Mouse (Mus musculus) ovary, postnatal 10 days (tissue): ENCODE measurements around the gene Ckap4.
"Not testable (repeated sequence)": the region's sequence is repeated elsewhere in the genome, so short reads cannot be mapped to it uniquely, and the experiment has no call there.

Experiments
- DNase-seq: peaks from one replicate; pipeline ENCODE4 v3.0.0; 2022; ENCODE audit warnings: low spot score

Ckap4 gene

DNA sequence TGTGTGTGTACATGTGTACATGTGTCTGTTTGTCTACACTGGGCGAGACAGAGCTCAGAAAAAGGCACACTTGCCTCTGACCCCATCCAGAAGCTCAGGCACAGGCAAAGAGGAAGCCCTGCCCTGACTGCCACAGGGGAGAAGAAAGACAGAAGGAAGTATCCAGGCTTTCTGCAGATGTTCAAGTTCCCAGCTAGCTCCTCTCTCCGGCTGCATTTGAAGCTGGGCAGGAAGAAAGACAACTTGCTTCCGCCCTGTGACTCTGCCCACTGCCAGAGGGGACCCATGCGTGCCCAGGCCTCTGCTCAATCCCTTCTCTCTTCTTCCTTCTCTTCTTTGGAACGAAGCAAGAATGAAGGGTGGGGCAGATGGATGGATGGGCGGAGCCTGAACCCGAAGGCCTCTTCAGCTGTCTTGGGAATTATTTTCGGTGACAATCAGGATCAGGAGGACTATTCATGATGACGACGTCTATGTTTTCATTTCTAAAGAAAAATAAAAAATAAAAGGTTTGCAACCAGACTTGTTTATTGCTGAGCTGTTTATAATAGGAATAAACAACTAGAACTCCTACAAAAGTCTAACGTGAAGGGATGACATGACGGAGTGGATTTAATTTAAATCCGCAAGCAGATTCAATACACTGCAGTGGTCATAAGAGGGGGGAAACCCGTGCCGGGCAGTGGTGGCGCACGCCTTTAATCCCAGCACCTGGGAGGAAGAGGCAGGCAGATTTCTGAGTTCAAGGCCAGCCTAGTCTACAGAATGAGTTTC lies 15.5 kb upstream of the Ckap4 start:
- DNase-seq, result no peak

DNA sequence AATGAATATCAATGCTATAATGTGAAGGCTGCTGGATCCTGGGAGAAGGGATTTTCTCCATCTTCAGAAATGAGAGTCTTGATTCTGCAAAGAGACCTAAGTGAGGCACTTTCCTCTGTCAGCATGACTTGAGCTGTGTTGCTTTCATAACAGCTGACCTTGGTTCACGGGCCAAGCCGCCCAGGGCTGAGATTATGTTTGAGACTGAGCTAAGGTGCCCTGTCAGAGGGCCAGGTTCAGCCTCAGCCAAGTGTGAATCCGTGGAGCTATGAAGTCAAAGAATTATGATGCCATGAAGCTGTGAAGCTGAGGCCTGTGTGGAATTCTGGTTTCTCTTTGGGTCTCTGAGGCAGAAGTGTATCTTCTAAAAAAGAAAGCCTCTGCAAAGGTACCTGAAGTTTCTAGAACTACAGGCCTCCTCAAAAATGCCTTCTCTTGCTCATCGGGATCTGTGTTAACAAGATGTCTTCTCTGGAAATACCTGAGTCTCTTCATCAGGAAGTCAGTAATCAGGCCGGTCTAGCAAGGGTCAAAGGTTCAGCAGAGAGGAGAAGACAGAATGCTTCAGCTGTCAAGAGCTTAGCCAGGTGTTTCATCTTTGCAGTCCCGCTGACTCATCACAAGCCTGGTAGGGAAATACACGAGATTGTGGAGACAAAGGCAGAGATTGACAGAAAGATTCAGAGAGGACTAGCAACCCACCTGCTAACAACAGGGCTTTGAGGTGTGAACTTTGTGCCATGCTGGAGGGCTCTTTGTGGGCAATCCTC lies 11.2 kb upstream of the Ckap4 start:
- no peak for DNase-seq

DNA sequence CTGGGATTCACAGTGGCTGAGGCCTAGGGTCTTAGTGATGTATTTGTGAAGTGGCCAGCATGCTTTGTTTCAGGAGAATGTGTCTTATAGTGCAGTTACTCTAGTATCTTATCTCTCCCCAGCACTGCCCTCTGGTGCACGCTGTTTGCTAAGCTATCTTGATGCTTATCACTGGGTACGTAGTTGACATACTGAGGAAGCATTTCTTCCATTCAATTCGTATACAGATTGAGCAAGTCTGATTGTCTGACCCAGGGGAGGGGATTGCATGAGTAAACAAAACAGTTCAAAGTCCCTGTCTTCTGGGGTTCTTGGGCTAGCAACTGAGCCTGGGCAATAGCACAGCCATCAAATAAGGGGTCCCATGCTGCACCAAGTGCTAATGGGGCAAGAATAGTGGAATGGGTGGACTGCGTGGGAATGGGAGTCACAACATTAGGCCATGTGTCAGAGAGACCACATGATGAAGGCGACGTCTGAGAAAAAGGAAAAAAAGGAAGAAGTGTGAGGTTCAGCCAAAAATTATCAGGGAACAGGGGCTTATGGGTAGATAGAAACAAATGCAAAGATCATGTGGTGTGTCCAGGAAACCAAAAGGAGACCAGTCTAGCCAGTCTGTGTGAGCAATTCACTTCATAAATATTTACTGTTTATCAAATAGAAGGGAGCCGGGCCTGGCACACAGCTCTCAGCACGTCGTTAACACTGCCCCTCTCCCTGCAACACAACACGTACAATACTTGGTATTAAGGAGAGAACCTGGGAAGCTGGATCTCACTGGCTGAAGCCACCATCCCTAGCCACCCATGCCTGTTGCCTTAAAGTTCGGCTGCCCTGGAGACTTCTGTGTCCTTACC lies 9.2 kb upstream of the Ckap4 start:
- no peak for DNase-seq

DNA sequence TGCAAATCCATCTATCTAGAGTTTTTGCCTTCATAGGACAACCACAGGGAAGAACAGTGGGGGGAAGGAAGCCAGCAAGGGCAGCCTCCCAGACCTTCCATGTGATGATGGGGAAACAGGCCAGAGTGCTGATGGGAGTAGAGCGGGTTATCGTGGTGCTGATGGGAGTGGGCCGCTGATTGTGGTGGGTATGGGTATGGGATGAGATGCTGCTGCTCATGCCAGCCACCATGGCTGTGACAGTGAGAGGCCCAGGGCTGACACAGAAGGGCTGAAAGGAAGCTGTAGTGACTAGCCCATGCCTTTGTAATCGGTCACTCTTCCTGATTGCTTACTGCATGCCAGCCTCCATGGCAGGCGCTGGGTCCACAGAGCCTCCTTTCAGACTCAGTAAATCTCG lies 5.8 kb upstream of the Ckap4 start:
- DNase-seq, result no peak

DNA sequence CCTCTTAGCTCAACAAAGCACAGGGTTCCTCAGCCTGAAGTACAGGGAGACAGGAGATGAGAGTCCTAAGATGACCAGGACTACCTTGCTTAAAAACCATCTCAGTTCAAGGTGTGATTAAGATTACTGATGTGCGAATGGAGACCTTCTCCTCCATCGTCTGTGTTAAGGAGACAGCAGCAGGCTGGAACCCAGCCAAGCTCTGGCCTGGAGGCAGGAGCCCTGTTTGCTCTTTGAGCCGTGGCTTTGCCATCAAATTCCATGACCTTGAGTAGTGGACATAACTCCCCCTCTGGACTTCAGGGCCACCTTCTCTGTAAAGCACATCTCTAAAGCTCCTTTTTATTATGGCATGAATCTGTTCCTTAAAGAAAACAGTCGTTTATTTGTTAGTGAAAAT lies 2.0 kb upstream of the Ckap4 start:
- no peak for DNase-seq

DNA sequence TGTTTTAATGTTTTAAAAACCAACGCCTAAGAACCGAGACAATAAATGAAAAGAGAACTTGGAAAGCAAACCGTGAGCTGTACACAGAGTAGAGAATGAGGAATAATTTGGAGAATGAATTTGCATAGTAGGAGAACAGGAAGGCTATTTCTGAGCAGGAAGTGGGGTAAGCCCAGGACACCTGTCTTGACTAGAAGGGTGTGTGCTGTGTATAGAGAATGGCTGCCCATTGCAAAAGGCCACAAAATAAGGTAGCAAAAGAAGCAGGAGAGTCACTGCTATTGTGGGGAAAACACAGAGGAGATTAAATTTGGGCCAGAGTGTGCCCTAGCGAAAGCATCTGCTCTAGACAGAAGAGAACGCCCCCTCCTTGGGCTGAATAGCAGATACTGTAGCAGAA lies 1.6 kb upstream of the Ckap4 start:
- no peak for DNase-seq

DNA sequence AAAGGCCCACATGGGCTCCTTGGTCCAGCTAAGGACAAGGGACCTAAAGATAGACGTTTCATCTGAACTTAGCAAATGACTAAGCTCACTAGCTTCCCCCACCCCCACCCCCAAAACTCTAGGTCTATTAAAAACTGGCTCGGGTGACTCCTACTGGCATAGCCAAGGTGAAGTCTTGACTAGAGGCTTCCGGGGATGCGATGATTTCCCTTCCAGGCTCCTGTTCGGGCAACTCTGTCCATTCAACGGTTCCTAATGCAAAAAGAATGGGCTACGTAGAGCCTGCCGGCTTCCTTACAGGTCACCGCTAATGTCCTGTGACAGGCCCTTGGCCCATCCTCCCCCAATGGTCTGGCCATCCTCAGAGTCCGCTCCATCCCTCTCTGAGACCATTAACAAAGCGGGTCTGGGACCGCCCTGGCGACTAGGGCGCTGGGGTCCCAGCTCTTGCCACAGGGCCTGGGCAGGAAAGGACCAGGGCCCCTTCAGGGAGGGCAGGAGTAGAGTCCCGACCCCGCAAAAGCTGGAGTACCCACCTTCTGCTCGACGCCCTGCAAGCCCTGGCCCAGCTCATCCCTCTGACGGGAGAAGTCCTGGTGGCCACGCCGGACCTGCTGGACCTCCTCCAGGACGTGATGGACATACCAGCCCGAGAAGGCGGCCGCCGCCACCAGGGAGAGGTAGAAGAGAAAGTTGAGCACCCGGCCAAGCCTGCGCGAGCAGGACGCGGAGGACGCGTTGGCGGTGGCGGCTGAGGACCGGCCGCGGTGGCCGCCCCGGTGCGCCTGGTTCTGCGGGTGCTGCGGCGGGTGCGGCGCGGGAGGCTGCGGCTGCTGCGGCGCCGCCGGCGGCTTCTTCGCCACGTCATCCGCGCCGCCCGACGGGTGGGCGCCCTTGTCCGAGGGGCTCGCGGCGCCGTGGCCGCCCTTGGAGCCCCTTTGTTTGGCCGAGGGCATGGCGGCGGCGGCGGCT lies 665 bp downstream of the Ckap4 start:
- DNase-seq, result peak; percentile 31

DNA sequence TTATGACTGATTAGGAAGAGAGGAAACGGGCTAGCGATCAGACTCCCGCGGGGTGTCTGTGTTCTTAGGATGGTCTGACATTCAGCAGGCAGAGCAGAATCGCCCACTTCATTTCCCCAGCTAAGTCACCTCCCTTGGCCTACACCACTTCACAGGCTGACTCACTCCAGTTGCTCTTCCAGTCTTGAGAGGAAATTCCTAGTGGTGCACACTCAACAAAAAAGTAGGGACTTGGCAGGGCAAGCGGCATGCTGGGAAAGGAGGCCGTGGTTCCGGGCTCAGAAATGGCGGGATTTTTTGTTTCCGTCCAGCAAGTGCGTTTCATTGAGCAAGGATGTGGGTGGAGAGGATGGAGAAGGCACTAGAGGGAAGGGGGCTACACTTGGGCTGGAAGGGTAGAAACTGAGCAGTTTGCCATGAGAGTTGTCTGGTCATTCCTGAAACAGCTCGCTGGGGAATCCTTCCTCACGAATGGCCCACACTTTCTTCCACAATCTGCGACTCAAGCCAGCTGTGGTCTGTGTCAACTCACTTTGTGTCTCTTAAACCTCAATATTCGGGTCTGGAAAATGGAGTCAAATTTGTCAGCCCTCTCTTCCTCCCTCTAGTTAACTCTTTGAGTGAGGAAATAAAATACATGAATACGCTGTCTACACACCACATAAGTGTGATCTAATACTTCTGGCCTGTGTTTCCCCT lies 1.5 kb downstream of the Ckap4 start:
- no peak for DNase-seq

DNA sequence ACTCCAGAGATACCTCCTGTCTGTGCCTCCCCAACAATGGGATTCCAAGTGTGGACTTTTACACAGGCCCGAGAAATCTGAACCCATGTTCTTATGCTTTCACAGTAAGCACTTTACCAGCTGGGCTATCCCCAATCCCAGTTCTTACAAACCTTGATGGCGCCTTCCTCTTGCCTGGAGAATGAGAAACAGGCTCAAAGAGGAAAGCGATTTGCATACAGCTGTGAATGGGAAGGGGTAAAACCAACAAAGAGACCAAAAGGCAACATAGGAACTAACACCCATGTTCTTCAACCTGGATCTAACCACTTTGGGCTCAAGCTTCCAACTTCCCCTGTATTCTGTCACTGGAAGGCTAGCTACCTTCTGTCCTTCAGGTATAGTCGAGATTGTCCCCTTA lies 2.3 kb downstream of the Ckap4 start:
- DNase-seq, result no peak

DNA sequence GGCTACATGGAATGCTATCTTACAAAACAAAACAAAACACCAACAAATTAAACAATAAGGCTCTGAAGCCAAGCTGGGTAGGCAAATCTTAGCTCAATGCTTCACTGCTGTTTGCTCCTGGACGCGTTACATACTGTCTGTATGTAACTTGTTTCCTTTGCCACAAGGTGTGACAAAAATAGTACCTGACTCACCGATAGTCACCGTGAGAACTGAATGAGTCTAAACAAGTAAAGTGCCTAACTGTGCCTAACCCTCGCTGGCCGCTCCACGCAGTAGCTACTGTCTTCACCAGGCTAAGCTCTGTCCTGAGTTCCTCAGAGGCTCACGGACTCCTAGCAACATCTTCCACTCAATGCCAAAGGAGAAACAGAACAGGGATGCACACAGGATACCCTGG lies 3.5 kb downstream of the Ckap4 start:
- no peak for DNase-seq

DNA sequence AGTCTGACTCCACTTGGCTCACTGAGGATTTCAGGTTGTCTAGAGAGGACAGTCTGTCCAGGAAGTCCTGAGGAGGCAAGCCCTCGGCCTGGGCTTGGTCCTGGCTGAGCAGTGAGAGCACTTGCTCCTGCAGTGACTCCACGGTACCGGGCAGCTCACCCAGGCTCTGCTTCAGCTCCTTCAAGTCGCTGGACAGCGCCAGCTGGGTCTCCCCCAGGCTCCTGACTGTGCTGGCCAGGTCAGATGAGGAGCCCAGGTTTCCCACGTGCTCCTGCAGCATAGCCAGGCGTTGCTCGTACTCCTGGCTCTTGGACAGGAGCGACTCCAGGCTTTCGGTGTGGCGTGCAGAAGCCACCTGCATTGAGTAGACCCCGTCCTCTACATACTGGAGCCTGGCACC lies 6.2 kb downstream of the Ckap4 start:
- no peak for DNase-seq

DNA sequence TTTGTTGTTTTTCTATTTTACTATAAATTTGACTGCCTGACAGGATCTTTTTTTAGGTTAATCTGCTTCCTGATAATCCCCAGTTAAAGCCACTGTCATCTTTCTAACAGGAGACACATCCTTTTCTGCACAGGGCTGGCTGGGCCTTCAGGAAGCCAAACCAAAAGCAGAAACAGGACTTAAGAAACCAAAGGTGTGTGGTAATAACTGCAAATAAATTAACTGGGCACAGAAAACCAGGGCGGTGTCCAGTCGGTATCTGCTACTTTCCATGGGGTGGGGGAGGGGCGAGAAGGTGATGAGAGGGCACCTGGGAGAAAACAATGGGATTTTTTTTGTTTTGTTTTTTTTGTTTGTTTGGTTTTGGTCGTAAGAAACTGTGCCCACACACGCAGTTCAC lies 6.8 kb downstream of the Ckap4 start:
- no peak for DNase-seq

DNA sequence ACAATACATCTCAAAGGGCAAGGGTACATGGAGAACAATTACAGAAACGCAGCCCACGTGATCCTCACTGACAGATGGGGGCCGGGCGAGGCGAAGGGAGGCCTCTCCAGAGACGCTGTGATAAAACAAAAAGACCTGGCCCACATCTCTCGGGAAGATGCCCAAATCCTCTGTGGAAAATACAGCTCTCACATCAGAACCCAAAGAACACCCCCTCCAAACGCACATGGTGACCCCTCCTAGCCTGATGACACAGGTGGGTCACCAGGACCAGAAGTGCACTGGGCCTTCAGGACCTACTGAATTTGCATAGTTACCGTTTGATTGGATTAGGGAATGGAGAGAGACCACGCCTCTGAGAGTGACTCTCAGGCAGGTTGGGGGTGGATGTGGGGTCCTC lies 7.4 kb downstream of the Ckap4 start:
- no peak for DNase-seq

DNA sequence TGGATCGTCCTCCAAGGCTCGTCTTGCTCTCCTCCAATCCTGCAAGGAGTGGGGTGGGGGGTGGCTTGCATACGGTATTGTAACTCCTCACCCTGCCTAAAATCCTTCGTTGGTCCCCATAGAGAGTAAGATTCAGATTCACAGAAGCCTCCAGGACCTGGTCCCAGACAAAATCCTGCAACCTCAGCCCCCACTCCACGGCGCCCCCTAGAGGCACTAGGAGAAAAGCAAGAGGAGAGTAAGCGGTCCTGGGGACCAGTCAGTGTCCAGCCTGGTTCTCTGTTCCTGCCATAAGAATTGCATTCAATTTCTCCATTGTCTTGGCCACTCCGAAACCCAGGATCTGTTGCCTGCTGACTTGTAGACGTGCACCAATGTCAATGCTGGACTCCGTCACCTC lies 10.2 kb downstream of the Ckap4 start:
- no peak for DNase-seq

DNA sequence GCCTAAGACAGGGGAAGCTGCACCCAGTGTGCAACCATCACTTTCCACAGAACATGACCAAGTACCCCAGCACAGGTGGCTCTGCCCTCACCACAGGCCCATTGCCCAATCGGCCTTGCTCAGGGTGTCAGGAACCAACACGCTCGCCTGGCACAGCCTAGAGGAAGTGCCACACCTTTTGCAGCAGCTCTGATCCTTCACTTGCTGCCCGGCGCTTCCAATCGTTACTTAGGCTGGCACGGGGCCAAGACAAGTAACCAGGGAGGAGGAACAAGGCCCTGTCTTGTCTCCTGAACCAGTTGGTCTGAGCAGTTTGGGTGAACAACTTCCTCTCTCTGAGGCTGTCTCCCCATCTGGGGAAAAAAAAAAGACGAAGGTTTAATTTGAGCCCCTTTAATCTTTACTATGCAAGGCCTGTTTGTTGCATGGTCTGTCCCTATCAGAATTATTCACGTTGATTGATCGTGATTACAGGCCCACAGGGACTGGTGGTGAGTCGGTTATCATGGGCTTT lies 17.4 kb downstream of the Ckap4 start:
- no peak for DNase-seq

DNA sequence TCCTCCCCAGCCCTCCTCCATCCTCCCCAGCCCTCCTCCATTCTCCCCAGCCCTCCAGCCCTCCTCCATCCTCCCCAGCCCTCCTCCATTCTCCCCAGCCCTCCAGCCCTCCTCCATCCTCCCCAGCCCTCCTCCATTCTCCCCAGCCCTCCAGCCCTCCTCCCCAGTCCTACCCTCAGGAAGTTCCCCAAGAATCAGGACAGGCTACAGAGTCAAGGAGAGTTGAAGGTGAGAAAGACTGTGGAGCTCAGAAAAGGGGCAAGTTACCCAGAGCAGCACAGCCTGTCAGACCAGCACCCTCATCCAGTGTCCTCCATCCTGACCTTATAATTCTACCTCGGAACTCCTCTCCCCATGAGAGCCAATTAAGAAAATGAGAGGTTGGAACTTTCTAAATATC lies 17.9 kb downstream of the Ckap4 start:
- not testable (repeated sequence) for DNase-seq

DNA sequence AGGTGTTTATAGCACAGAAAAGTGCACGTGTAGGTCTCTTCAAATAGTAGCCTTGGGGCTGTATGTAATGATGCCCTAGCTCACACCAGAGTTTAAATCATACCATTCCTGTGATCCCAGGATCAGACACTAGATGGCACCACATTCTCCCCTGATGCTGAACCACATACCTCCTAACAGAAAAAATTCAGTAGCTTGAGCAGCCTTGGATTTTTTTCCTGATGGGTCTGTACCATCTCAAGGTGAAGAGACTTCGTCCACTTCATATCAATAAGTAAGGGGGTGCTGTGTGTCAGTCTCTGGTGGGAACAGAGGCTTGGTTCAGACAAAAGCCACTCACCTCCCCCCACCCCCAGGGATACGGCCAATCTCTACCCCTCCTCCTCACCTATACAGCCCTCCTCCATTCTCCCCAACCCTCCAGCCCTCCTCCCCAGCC lies 18.3 kb downstream of the Ckap4 start:
- no peak for DNase-seq

DNA sequence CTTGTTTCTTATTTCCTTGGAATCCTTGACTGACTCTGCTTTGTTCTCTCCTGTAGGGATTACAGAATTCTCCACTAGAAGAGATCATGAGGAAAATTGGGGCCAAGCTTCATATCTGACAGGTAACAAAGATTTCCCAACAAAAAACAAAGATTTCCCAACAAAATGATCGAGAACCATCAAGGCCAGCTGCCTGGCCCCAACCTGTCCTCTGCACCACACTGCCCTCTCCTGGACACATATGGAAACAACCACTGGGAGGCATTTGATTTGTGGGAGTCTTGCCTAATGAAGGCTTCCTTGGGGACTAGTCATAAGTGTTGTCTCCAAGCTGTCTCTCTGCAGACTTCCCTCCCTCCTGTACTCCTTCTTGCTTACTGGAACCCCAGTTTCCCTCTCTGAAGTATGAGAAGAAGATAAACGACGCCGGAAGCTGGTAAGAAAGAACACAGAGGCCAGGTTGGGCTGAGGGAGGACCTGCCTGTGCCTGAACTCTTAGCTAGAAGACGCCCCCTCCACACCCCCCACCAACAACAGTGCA lies 19.8 kb downstream of the Ckap4 start:
- peak; percentile 49 for DNase-seq

DNA sequence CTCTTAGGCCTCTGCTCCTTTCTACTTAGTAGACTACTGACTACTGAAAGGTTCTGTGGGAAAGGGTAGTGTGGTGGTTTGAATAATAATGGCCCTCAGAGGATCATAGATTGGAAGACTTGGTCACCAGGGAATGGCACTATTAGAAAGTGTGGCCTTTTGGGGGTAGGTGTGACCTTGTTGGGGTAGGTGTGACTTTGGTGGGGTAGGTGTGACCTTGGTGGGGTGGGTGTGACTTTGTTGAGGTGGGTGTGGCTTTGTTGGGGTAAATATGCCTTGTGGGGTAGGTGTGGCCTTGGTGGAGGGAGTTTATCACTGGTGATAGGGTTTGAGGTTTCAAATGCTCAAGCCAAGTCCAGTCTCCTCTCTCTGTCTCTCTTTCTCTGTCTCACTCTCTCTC lies 21.1 kb downstream of the Ckap4 start:
- DNase-seq, result no peak

DNA sequence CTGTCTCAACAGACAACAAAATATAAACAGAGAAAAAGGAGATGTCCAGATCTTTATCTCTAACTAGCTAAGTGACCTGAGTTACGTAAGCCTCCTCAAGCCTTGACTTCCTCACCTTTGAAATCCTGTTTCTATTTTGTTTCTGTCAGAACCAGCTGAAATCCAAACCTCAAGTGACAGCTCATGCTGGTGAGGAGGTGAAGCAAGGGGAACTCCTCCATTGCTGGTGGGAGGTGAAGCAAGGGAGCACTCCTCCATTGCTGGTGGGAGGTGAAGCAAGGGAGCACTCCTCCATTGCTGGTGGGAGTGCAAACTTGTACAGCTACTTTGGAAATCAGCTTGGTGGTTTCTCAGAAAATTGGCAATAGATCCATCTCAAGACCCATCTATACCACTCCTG lies 25.3 kb downstream of the Ckap4 start:
- DNase-seq, result no peak
